Mouse (Mus musculus) left cerebral cortex, adult 2 months (tissue): ENCODE data around the gene Slc4a8. TPM values are rescaled to one million over a fixed set of nuclear protein-coding genes. Genes with fewer than 3 reads are reported as not detected.
"Not testable (repeated sequence)": the region's sequence is repeated elsewhere in the genome, so short reads cannot be mapped to it uniquely, and the experiment has no call there.

ENCODE experiments used
- DNase-seq, 2 experiments: peaks; one replicate each; pipeline ENCODE4 v3.0.0; 2021 to 2022; ENCODE audit warnings: low spot score in 2 of 2, mixed read lengths in 1 of 2; ENCODE audit errors: extremely low spot score in 1 of 2
- H3K27ac ChIP-seq: fragments of 200-600 bp; 2 replicates; pipeline ENCODE4 v1.8.1; 2022
- H3K4me3 ChIP-seq: fragments of 200-600 bp; 2 replicates; pipeline ENCODE4 v1.8.1; 2022
- CTCF ChIP-seq: fragments of 200-600 bp; IDR thresholded peaks from 2 replicates; pipeline ENCODE4 v1.8.1; 2022; ENCODE audit warnings: antibody characterized with exemption, mild to moderate bottlenecking, moderate library complexity
- intact Hi-C: fragments of 180-260 bp; cut with DNase I; formaldehyde crosslinking; loops from one replicate; pipeline ENCODE4 v1.15.1; 2025
- total RNA-seq, 2 experiments: library from RNA; stranded (reverse); gene quantifications; 2 replicates each; pipeline ENCODE4 v1.2.3; 2021

The Slc4a8 gene
- total RNA-seq, 2 experiments from 2014 or later: 78.4 to 79.0 TPM

DNA sequence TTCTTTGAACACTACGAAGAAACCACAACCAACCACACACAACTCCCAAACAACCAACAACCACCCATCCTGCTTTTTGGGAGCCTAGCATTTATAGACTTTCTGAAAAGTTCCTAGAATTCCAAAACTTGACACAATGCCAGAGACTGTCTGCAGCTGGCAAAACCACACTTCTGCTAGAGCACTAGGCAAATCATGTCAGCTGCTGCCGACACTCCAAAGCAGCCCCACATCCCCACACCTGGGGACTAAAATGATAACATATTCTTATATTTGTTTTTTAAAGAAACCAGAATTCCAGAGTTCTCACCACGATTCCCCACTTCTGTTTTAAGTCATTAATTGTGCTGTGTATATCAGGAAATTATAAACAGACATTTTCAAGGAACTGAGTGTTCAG lies 57.3 kb downstream of the Slc4a8 start:
- intact Hi-C loops: no loop called here
- no peak overlapping the region for H3K27ac ChIP-seq
- TF ChIP-seq CTCF: no peak
- DNase-seq: no peak
- H3K4me3 ChIP-seq: no peak overlapping the region

DNA sequence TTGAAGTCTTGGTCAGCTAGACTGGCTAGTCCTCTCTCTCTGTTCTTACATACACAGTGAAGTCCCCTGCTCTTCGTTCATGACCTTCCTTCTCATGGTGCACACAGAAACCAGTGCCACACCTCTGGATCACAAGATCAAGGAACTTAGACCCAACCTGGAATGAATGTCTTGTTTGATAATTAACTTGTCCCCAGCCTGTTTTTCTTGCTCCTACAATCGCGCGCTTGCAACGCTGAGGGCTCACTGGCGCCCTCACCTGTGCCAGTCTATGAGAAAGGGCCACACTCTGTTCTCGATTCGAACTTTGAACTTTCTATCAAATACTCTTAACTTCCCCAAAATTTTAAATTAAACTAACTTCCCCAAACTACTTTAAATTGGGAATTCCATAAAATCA lies 60.3 kb downstream of the Slc4a8 start:
- H3K27ac ChIP-seq: no peak overlapping the region
- DNase-seq: no peak
- intact Hi-C loops: no loop called here
- TF ChIP-seq CTCF: peak; percentile 13
- no peak overlapping the region for H3K4me3 ChIP-seq

DNA sequence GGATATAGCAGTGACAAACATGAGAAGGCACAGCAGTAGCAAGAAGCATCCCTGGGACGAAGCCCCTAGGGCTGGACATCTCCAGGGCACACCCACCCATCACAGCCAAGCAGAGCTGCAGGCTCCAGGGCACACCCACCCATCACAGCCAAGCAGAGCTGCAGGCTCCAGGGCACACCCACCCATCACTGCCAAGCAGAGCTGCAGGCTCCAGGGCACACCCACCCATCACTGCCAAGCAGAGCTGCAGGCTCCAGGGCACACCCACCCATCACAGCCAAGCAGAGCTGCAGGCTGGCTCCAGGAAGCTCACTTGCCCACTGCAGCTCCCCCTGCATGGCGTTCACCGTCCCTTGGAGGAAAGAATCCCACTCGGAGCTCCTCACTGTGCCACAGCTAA lies 60.8 kb downstream of the Slc4a8 start:
- H3K27ac ChIP-seq, DNase-seq, intact Hi-C loops, H3K4me3 ChIP-seq: not testable (repeated sequence)

GRCm38 (mm10) chr15:100825249-100825856 lies 63.8 kb downstream of the Slc4a8 start:
- intact Hi-C loops: loop anchor here (2.0 kb wide), 1 partner anchor 97 kb away; no protein-coding TSS in a partner anchor
- no peak for TF ChIP-seq CTCF
- peak; percentile 65 for DNase-seq
- no peak overlapping the region for H3K4me3 ChIP-seq
- H3K27ac ChIP-seq: peak overlapping the region; percentile 77

DNA sequence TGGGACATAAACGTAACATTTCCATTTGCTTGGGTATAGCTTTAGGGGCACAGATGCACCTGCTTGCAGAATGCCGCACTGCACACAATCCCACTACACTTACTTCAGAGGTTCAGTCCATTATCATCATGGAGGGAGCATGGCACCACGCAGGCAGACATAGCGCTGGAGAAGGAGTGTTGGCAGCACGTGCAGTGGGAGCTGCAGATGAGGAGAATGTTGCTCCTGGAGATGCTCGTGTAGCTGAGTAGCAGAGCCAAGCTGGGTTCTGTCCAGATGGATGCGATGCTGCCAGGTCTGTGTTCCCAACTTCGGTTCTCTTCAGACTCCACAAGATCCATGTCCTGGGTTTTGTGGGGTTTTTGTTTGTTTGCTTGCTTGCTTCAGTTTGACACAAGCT lies 64.5 kb downstream of the Slc4a8 start:
- intact Hi-C loops: no loop called here
- no peak for TF ChIP-seq CTCF
- Histone ChIP-seq H3K27ac (peak overlapping the region; percentile 77), H3K4me3 (no peak overlapping the region)
- no peak for DNase-seq

- H3K27ac ChIP-seq: peak overlapping the region; percentile 92
- intact Hi-C loops: loop anchor here (5.0 kb wide), 2 partner anchors 143 to 178 kb away; no protein-coding TSS in a partner anchor
- no peak for TF ChIP-seq CTCF
These were observed 68.2 kb downstream of the Slc4a8 start for GRCm38 (mm10) chr15:100829775-100830174.

DNA sequence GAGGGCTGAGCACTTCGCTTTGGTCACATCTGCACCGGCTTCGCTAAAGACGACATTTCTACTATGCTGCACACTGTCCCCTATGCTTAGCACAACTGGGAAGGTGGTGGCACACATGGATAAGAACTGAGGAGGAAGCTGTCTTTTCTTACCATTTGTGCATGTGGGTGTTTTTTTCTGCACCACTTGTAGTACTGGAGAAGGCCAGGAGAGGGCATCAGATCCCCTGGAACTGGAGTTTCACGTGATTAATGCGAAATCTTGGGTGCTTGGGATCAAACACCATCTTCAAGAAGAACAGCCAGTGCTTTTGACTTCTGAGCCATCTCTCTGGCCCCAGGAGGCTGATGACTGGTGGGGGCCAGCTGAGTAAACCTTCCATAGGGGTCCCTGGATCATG lies 69.1 kb downstream of the Slc4a8 start:
- peak; percentile 62 for TF ChIP-seq CTCF
- Histone ChIP-seq H3K4me3 (no peak overlapping the region), H3K27ac (peak overlapping the region; percentile 92)
- DNase-seq: peak in 1 of 2 experiments; percentile 47
- intact Hi-C loops: loop anchor here (5.0 kb wide), 2 partner anchors 142 to 177 kb away; no protein-coding TSS in a partner anchor

More at GRCm38 (mm10) chr15:100829775-100830174, 68.2 kb downstream of the Slc4a8 start:
- H3K4me3 ChIP-seq: no peak overlapping the region
- peak; percentile 75 for DNase-seq

GRCm38 (mm10) chr15:100832144-100832543 lies 70.6 kb downstream of the Slc4a8 start:
- DNase-seq: peak in 1 of 2 experiments; percentile 45
- H3K4me3 ChIP-seq: no peak overlapping the region
- no peak for TF ChIP-seq CTCF
- peak overlapping the region; percentile 93 for H3K27ac ChIP-seq
- intact Hi-C loops: loop anchor here (2.0 to 5.0 kb wide), 3 partner anchors 91 to 175 kb away; no protein-coding TSS in a partner anchor

DNA sequence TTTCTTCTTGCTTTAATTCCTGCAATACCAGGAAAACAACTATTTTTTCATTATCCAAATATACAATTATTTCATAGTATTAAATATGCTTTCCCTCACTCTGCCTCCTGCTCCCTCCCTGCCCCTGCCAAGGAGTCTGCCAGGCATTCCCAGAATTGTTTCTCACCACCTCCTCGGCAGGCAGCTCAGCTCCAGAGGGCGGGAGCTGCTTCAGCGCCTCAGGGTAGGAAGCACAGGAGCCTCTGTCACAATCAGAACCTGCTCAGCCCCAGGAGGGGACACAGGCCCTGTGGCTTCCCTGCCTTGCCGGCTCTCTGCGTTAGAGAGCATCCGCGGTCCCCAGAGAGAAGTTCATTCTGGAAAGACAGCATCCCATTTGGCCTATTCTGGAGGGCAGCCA lies 71.2 kb downstream of the Slc4a8 start:
- Histone ChIP-seq H3K27ac (peak overlapping the region; percentile 93), H3K4me3 (no peak overlapping the region)
- intact Hi-C loops: loop anchor here (2.0 to 5.0 kb wide), 3 partner anchors 90 to 175 kb away; no protein-coding TSS in a partner anchor
- DNase-seq: peak; percentile 51 to 67
- TF ChIP-seq CTCF: no peak

DNA sequence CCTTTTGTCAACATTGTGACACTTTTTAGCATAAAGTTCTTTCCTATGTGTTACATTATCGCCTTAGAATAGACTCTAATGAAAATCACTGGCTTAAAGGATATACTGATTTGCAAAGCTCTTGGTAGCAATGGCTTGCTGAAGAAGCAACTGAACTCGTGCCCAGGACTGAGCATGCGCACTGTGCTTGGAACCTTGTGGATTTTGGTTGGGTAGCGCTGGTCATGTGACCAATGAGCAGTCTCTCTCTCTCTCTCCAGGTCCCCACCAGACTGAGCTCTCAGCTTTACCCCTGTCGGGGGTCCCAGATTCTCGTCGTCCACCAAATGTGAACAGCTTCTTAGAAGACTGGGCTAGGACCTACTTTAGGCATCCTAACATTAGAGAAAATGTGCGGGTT lies 75.2 kb downstream of the Slc4a8 start:
- no peak overlapping the region for H3K27ac ChIP-seq
- intact Hi-C loops: no loop called here
- TF ChIP-seq CTCF: no peak
- no peak for DNase-seq
- H3K4me3 ChIP-seq: no peak overlapping the region

DNA sequence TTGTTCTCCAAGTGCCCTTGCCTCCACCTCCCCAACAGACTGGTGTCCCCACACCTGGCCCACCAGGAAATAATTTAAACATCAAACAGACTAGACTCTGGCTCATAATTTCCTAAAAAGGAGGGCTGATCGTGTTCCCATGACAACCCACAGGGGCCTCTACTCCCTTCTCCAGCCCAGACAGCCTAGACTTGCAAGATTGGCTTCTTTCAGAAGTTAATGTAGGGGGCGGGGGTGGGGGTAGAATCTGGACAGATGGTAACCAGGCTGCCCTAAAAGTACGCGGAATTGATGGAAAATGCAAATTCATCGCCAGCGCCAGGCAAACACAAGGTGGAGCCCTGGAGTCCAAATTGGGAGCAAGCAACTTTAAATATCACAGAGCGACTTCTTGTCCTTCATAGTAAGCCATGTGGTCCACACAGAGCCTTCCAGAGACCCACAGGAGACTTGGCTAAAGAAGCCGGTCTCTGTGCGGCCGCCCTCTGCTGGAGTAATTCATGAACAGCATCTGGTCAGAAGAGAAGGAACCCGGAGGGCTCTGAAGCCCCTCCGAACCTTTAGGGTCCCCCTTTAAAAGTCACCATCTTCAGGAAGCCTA lies 77.2 kb downstream of the Slc4a8 start:
- H3K27ac ChIP-seq: no peak overlapping the region

GRCm38 (mm10) chr15:100844336-100844735 lies 82.8 kb downstream of the Slc4a8 start:
- TF ChIP-seq CTCF: no peak
- DNase-seq: no peak
- Histone ChIP-seq H3K4me3 (no peak overlapping the region), H3K27ac (no peak overlapping the region)
- intact Hi-C loops: no loop called here

More for the DNA sequence above, 77.2 kb downstream of the Slc4a8 start:
- H3K4me3 ChIP-seq: no peak overlapping the region
- intact Hi-C loops: loop anchor here (2.0 kb wide), 2 partner anchors 32 to 82 kb away; no protein-coding TSS in a partner anchor
- DNase-seq: peak; percentile 45 to 59
- TF ChIP-seq CTCF: peak; percentile 67
